Mouse (Mus musculus) liver, adult 2 months (tissue): ENCODE results near the gene Bcl2.

Experiments used
- CTCF ChIP-seq: fragments of 200-500 bp; IDR thresholded peaks from 2 replicates; pipeline ENCODE4 v1.5.1; 2011; ENCODE audit warnings: low read depth, low read length, control low read depth
- POLR2A ChIP-seq: fragments of 200-500 bp; IDR thresholded peaks from 2 replicates; pipeline ENCODE4 v1.6.1; 2011; ENCODE audit warnings: low read length, control low read depth; ENCODE audit not compliant: insufficient read depth; ENCODE audit errors: extremely low read depth

- TF ChIP-seq CTCF (no peak), POLR2A (no peak)
Observed at GRCm38 (mm10) chr1:106696472-106696871, 17.6 kb downstream of the Bcl2 start.
